Mouse (Mus musculus) hindlimb bud, embryonic 11.5 days (tissue): Measurements from ENCODE around the gene Asf1b.

Experiments
- DNase-seq: peaks from one replicate; pipeline ENCODE4 v3.0.0-alpha.2; 2012; ENCODE audit warnings: low read depth, low spot score; ENCODE audit errors: extremely low spot score

The Asf1b gene

GRCm38 (mm10) chr8:84012499-84013165, 57.3 kb downstream of the Asf1b start:
- DNase-seq, result no peak

- DNase-seq, result no peak
These were observed 60.5 kb downstream of the Asf1b start for GRCm38 (mm10) chr8:84015833-84016232.

DNA sequence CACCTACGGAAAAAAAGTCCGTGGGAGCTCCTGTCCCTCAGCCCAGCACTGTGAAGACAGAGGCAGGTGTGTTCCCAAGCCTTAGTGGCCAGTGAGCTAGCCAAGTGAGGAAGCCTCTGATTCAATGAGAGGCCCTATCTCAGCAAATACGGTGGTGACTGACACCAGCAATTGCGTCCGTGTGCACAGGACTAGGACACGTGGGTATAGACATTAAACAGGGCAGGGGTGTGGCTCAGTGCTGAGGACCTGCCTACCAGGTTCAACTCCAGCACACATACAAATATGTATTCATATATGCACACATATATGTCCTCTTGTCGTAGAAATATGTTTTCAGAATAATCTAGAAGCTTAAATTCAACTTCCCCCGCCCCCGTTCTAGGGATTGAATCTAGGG, 64.4 kb downstream of the Asf1b start:
- DNase-seq, result no peak
